In the genomic region with DNA sequence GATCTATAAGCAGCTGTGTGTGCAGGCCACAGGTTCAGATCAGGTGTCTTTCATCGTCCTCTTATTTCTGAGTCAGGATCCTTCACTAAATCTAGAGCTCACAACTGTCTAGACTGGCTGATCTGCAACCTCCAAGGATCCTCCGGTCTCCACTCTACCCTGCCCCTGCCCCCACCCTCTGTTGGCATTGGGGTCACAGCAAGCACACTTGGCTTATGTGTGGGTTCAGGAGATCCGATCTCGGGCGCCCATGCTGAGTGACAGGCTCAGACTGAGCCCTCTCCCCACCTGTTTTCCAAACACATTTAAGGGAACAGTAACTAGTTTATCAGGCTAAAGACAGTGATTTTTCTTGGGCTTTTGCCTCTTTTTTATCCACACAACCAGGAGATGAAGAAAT, we compare ENCODE assay signal across 22 mouse cellular contexts. TPM values are rescaled to one million over a fixed set of nuclear protein-coding genes. Genes with fewer than 3 reads are reported as not detected.
"Had no signal": no experiment of that assay in that cellular context is flagged by ENCODE, and none has a peak within 500 bp of the region (broad histone marks: within the 10 kb centered on the region; RNA-seq: fewer than 3 reads in every experiment).

No protein-coding gene starts in this region.

- DNase-seq: kidney, adult 11 months; kidney, adult 9 months; kidney, postnatal 36 days; liver; lung, adult 2 months; right cerebral cortex, postnatal 4 days; spleen, adult 18-20 months; thymus, adult 18-20 months; thymus, postnatal 25 days had no signal

- H3K27me3 ChIP-seq: limb, embryonic 12.5 days; megakaryocyte, embryonic 14.5 days; neural tube, embryonic 12.5 days had no signal

- H3K9ac ChIP-seq: limb, embryonic 12.5 days; liver, embryonic 14.5 days; neural tube, embryonic 12.5 days had no signal

- H3K36me3 ChIP-seq: limb, embryonic 12.5 days; neural tube, embryonic 12.5 days had no signal

- H3K4me2 ChIP-seq: limb, embryonic 12.5 days; neural tube, embryonic 12.5 days had no signal

- H3K4me1 ChIP-seq: limb, embryonic 12.5 days; megakaryocyte, embryonic 14.5 days; neural tube, embryonic 12.5 days had no signal

- H3K9me3 ChIP-seq: neural tube, embryonic 12.5 days had no signal

- H3K27ac ChIP-seq: hindbrain, postnatal 0 days; kidney, postnatal 0 days; layer of hippocampus, adult 2 months; limb, embryonic 12.5 days; liver, embryonic 14.5 days; neural tube, embryonic 12.5 days had no signal

- H3K4me3 ChIP-seq: layer of hippocampus, adult 2 months; limb, embryonic 12.5 days; neural tube, embryonic 12.5 days had no signal

RNA-seq across cellular contexts. Expression of gene Tuba3b, which starts 38.1 kb away (rescaled TPM):
- total RNA-seq: hindbrain, postnatal 0 days; layer of hippocampus, adult 2 months; layer of hippocampus, postnatal 10 days; left cerebral cortex, postnatal 36 days; monocyte, adult 5-6 weeks; neutrophil, adult 5-6 weeks had no signal
- polyA plus RNA-seq: hindbrain, postnatal 0 days; intestine, embryonic 14.5 days; kidney, postnatal 0 days; limb, embryonic 12.5 days; liver, embryonic 14.5 days; neural tube, embryonic 12.5 days; stomach, embryonic 14.5 days had no signal

RNA-seq across cellular contexts. Expression of gene Lmntd1, which starts 39.5 kb away (rescaled TPM):
- total RNA-seq: monocyte, adult 5-6 weeks had no signal
